Mouse (Mus musculus): ENCODE data around the gene Kcnk12. TPM values are rescaled to one million over a fixed set of nuclear protein-coding genes. Genes with fewer than 3 reads are reported as not detected.

Kcnk12 gene
- not detected in 2 replicates for polyA plus RNA-seq (2012)

DNA sequence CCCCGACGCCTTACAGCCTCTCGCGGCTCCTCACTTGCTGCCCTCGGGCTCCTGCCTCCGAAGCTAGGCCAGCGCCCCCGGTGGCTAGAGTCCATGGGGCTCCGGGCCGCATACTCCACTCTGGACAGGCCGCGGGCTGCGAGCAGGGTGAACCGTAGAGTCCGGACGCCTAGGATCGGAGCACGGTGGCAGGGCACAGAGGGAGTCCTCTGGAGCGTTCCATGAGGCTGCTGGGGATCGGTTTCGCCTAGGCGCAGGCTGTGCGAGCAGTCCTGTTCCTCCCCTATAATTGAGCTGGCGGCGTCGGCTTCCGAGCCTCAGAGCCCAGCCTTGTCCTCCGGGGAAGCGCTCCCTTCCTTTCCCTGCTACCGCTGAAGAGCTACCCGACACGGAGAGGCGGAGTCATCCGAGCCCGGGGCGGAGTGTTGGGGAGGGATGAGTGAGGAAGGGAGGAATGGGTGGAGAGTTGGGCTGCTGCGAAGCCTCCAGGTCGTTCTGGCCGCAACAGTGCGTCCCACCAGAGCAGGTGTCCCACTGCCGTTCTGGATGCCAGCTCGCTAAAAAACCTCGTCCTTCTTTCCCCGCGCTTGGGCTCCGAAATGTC is at the start of gene Kcnk12:
TSS of gene Kcnk12 (minus strand) at position 307 of the 604 bp plus-strand sequence.
- TF ChIP-seq GATA1 (IDR thresholded peaks at IDR 0.05; ENCODE audit: low read length), result no peak

- TF ChIP-seq GATA1 (IDR thresholded peaks at IDR 0.05; ENCODE audit: low read length), result no peak
Measured at GRCm38 (mm10) chr17:87842156-87842555, 44.4 kb upstream of the Kcnk12 start.

GRCm38 (mm10) chr17:87840079-87840478 is 42.3 kb upstream of the Kcnk12 start:
- TF ChIP-seq GATA1 (IDR thresholded peaks at IDR 0.05; ENCODE audit: low read length), result no peak

DNA sequence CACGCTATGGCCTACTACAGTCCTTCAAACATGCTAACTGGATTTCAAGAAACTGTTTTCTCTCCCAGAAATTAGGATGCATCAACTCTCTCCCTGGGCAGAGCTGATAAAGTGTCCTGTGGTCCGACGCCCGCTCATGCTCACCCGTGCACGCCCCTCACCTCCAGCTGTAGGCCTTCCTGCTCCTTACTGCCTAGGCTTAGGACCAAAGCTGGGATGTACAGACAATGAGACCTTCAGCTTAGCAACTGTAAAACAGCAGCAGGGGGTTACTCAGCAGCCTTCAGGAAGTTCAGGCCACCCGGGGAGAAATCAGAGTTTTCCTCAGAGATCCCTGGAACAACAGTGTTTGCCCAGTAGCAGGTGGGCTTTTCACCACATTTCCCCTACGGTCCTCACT is 37.1 kb upstream of the Kcnk12 start:
- TF ChIP-seq GATA1 (IDR thresholded peaks at IDR 0.05; ENCODE audit: low read length), result no peak

DNA sequence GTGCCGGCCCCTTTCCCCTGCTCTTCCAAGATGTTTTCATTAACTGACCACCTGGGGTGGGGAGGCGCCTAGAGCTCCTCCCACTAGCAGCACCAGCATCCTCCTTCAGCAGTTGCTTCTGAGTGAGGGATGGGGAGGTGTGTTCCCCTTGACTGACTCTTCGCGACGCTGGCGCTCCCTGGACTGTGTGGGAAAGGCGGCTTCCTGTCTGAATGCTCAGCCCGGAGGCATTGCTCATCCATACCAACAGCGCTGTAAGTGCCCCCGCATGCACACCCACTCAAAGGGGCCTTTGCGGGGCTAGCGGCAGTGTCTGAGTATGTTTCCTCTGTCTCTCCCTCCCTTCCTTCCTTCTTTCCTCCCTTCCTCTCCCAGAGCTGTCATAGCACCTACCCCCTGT is 29.1 kb upstream of the Kcnk12 start:
- TF ChIP-seq GATA1 (IDR thresholded peaks at IDR 0.05; ENCODE audit: low read length), result no peak

GRCm38 (mm10) chr17:87826036-87826560 is 28.3 kb upstream of the Kcnk12 start:
- no peak for TF ChIP-seq GATA1 (IDR thresholded peaks at IDR 0.05; ENCODE audit: low read length)

DNA sequence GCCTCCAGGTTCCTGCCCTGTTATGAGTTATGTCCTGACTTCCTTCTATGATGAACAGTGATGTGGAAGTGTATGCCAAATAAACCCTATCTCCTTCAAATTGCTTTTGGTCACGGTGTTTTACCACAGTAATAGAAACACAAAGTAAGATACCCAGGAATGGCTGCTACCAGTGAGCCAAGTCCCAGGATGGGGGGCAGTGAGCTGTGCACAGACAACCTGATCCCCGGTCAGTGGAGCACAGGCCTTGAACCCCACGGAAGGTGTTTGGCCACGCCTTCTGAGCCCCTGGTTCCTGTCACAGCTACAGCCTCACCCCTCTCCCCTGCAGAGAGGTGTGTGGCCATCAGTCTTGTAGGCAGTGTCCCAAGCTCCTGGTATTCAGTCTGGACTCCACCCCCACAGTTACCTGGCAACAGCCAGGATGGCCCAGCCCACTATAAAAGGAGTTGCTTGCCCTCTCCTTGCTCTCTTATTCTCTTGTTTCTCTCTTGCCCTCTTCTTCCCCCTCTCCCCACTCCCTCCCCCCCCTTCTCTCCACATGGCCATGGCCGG is 27.7 kb upstream of the Kcnk12 start:
- no peak for TF ChIP-seq GATA1 (IDR thresholded peaks at IDR 0.05; ENCODE audit: low read length)

DNA sequence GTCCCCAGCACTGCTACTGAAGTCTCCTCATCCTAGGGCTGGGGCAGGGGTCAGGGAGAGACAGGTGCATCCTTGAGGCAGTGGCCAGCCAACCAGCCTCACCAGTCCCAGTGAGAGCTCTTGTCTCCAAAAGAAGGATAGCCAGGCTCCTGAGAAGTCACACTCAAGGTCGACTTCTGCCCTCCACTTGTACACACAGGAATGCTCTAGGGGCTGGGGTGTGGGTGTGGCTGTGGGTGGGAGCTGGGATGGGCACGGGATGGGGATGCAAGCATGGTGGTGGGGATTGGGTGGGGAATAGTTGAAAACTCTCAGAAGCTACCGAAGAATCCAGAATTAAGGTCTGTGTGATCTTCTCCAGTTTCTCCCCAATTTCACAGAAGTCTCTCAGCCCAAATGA is 25.2 kb upstream of the Kcnk12 start:
- TF ChIP-seq GATA1 (IDR thresholded peaks at IDR 0.05; ENCODE audit: low read length), result no peak

DNA sequence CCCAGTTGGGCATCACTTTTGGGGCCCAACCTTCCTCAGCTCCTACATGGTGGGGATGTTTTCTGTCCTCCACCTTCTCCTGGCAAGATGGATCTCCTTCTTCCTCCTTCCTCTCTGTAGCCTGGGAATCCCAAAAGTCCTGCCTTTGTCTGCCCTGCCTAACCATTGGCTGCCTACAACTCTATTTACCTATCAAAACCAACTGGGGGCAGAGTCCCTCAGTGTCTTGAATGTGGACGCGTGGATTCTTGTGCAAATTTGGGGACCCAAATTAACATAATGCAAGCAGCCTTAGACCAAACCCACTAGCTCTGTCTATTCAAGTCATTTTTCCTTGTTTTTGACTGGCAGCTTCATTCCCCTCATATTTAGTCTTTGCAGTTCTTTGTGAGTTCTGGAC is 11.8 kb upstream of the Kcnk12 start:
- TF ChIP-seq GATA1 (IDR thresholded peaks at IDR 0.05; ENCODE audit: low read length), result no peak

GRCm38 (mm10) chr17:87799948-87800340 is 2.1 kb upstream of the Kcnk12 start:
- no peak for TF ChIP-seq GATA1 (IDR thresholded peaks at IDR 0.05; ENCODE audit: low read length)

GRCm38 (mm10) chr17:87799212-87799947 is 1.6 kb upstream of the Kcnk12 start:
- no peak for TF ChIP-seq GATA1 (IDR thresholded peaks at IDR 0.05; ENCODE audit: low read length)

GRCm38 (mm10) chr17:87798423-87798941 is 688 bp upstream of the Kcnk12 start:
- no peak for TF ChIP-seq GATA1 (IDR thresholded peaks at IDR 0.05; ENCODE audit: low read length)

GRCm38 (mm10) chr17:87796881-87797416 is 845 bp downstream of the Kcnk12 start:
- TF ChIP-seq GATA1 (IDR thresholded peaks at IDR 0.05; ENCODE audit: low read length), result no peak

- TF ChIP-seq GATA1 (IDR thresholded peaks at IDR 0.05; ENCODE audit: low read length), result no peak
Measured at GRCm38 (mm10) chr17:87795927-87796714, 1.7 kb downstream of the Kcnk12 start.

GRCm38 (mm10) chr17:87794801-87795200 is 3.0 kb downstream of the Kcnk12 start:
- TF ChIP-seq GATA1 (IDR thresholded peaks at IDR 0.05; ENCODE audit: low read length), result no peak
